In the genomic region with DNA sequence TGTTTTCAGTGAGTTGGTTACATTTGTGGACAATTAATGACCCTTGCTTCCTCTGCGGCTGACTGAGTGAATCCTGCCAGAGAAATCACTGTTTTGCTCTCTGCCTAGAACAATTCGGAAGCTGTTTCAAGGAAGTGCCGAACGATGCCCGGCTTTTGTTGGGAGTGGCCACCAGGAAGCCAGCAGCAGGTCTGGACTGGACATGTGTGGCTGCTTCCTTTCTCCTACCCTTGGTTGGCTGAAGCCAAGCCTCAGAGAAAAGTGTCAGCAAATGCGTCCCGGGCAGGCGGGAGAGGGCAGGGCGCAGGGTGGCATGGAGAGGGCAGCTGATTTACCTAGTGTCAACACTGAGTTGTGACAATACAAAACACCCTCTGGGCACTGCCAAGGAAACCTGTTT, we compare ENCODE assay signal across 8 mouse cellular contexts. TPM values are rescaled to one million over a fixed set of nuclear protein-coding genes. Genes with fewer than 3 reads are reported as not detected.
DNase-seq lines count a peak whose midpoint lies in the region; ATAC-seq lines count a peak whose summit lies in the region.
"Had no signal": no experiment of that assay in that cellular context is flagged by ENCODE, and none has a peak within 500 bp of the region (broad histone marks: within the 10 kb centered on the region; RNA-seq: fewer than 3 reads in every experiment).

No protein-coding gene starts in this region.

- intact Hi-C loops in heart, postnatal 10 days (cut with DNase I) = no loop called here

- DNase-seq in urinary bladder, adult 2 months (ENCODE audit: low spot score) = peak; percentile 49
- no peak for DNase-seq in urinary bladder, postnatal 25 days (ENCODE audit: low spot score)
- DNase-seq in heart, postnatal 10 days = peak; percentile 60 to 62
- DNase-seq in kidney, postnatal 4 days = peak; percentile 54 to 75
- DNase-seq in thymus, adult 18-20 months = no peak
- DNase-seq: thymus, postnatal 25 days had no signal

- ATAC-seq in megakaryocyte, adult 5-6 weeks (ENCODE audit: poor library complexity, severe bottlenecking) = no peak
- no peak for ATAC-seq in erythroid progenitor cell, adult 5-6 weeks (replicated peaks; ENCODE audit: low FRiP score, poor library complexity, severe bottlenecking)

RNA-seq across cellular contexts. Expression of gene Bik, which starts 3.6 kb away (rescaled TPM):
- polyA plus RNA-seq in urinary bladder, adult 2 months (2012; rRNA removed) = 20.2 and 22.4 TPM in 2 replicates
- 10 to 100 TPM; 19.4 to 19.7 TPM for total RNA-seq in heart, postnatal 10 days (2021)
- total RNA-seq in megakaryocyte, adult 5-6 weeks (2015) = 0.41 TPM in 1 of 2 replicates, not detected in the other
- 0.40 TPM in 1 of 2 replicates, not detected in the other for total RNA-seq in megakaryocyte, adult 5-6 weeks (2017)
- total RNA-seq in erythroid progenitor cell, adult 5-6 weeks (2015; ENCODE audit: low replicate concordance) = 2.2 TPM in 1 of 2 replicates, not detected in the other
- 3.7 TPM in 1 of 2 replicates, not detected in the other for total RNA-seq in erythroid progenitor cell, adult 5-6 weeks (2017; ENCODE audit: low replicate concordance)

RNA-seq across cellular contexts. Expression of gene Ttll1, which starts 19.5 kb away (rescaled TPM):
- 15.1 and 23.2 TPM in 2 replicates for polyA plus RNA-seq in urinary bladder, adult 2 months (2012; rRNA removed)
- 10 to 100 TPM; 36.9 to 37.0 TPM for total RNA-seq in heart, postnatal 10 days (2021)
- 3.6 and 3.8 TPM in 2 replicates for total RNA-seq in megakaryocyte, adult 5-6 weeks (2015)
- total RNA-seq in megakaryocyte, adult 5-6 weeks (2017) = 3.2 and 4.4 TPM in 2 replicates
- 4.3 and 7.1 TPM in 2 replicates for total RNA-seq in erythroid progenitor cell, adult 5-6 weeks (2015; ENCODE audit: low replicate concordance)
- 0.45 and 2.8 TPM in 2 replicates for total RNA-seq in erythroid progenitor cell, adult 5-6 weeks (2017; ENCODE audit: low replicate concordance)

RNA-seq across cellular contexts. Expression of gene Tspo, which starts 33.2 kb away (rescaled TPM):
- polyA plus RNA-seq in urinary bladder, adult 2 months (2012; rRNA removed) = 214 and 260 TPM in 2 replicates
- total RNA-seq in heart, postnatal 10 days (2021) = 10 to 100 TPM; 81.5 to 89.5 TPM
- total RNA-seq in megakaryocyte, adult 5-6 weeks (2015) = 184 and 209 TPM in 2 replicates
- 112 and 119 TPM in 2 replicates for total RNA-seq in megakaryocyte, adult 5-6 weeks (2017)
- 133 TPM in 2 replicates for total RNA-seq in erythroid progenitor cell, adult 5-6 weeks (2015; ENCODE audit: low replicate concordance)
- total RNA-seq in erythroid progenitor cell, adult 5-6 weeks (2017; ENCODE audit: low replicate concordance) = 92.7 and 104 TPM in 2 replicates

RNA-seq across cellular contexts. Expression of gene Mcat, which starts 33.4 kb away (rescaled TPM):
- 22.5 and 23.5 TPM in 2 replicates for polyA plus RNA-seq in urinary bladder, adult 2 months (2012; rRNA removed)
- total RNA-seq in heart, postnatal 10 days (2021) = 10 to 100 TPM; 31.9 to 34.1 TPM
- total RNA-seq in megakaryocyte, adult 5-6 weeks (2015) = 4.3 and 5.2 TPM in 2 replicates
- total RNA-seq in megakaryocyte, adult 5-6 weeks (2017) = 7.0 and 8.0 TPM in 2 replicates
- 3.4 and 7.9 TPM in 2 replicates for total RNA-seq in erythroid progenitor cell, adult 5-6 weeks (2015; ENCODE audit: low replicate concordance)
- total RNA-seq in erythroid progenitor cell, adult 5-6 weeks (2017; ENCODE audit: low replicate concordance) = 2.8 and 13.2 TPM in 2 replicates

Comparison
In these comparisons a context has a peak if more than half of its experiments do, and no peak if none do; other contexts are left out.
1. DNase-seq: peak in urinary bladder, adult 2 months (single experiment), heart, postnatal 10 days (2 of 2) and kidney, postnatal 4 days (2 of 2); none in urinary bladder, postnatal 25 days (single experiment) and thymus, adult 18-20 months (0 of 2).
2. RNA of gene Bik, which starts 3.6 kb away (total RNA-seq): 19.4 to 19.7 TPM in heart, postnatal 10 days; 2.2 to 3.7 TPM in erythroid progenitor cell, adult 5-6 weeks and 0.40 to 0.41 TPM in megakaryocyte, adult 5-6 weeks; every median in the first group is over 4 times any median in the second.
3. RNA of gene Ttll1, which starts 19.5 kb away (total RNA-seq): 36.9 to 37.0 TPM in heart, postnatal 10 days; 0.45 to 7.1 TPM in erythroid progenitor cell, adult 5-6 weeks and 3.2 to 4.4 TPM in megakaryocyte, adult 5-6 weeks; every median in the first group is over 4 times any median in the second.